Mouse (Mus musculus): Measurements from ENCODE around the gene Plxna2.

The Plxna2 gene

DNA sequence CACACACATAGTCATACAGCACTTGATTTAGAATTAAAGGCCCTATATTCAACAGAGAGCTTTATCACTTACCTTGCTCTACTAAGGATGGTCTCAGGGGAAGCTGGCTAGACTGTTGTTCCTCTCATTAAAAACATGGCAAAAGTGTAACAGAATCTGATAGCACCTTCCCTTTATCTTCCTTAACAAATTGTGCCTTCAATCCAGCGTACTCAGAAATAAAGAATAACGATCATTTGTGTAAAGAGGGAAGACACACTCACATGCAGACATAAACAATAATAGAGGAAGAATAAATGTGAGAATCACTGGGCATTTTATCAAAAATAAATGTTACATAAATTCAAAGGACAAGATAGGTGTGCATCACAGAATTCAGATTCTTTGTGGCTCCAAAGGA, at the start of gene Plxna2:
Plxna2 (plus strand) TSS at position 301 of the 400 bp plus-strand sequence.
- no peak for DNase-seq (ENCODE audit: low spot score in 2 of 2)

DNA sequence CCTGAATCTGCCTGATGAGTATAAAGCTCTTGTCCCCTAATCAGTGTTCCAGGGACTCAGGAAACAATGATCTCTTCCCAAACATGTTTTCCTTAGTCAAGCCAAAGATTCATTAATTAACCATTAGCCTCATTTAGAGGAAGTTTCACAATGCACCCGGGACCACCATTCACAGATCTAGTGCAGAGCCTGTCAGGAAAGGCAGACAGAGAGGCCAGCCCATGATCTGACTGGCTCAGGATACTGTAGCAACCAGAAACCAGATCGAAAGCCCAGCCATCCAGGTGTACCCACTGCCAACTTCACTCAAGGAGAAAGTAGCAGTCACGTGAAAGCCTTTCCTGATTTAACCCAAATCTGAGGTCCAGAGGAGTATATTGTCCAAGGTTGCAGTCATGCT, 44.1 kb upstream of the Plxna2 start:
- DNase-seq (ENCODE audit: low spot score in 2 of 2) = no peak

DNA sequence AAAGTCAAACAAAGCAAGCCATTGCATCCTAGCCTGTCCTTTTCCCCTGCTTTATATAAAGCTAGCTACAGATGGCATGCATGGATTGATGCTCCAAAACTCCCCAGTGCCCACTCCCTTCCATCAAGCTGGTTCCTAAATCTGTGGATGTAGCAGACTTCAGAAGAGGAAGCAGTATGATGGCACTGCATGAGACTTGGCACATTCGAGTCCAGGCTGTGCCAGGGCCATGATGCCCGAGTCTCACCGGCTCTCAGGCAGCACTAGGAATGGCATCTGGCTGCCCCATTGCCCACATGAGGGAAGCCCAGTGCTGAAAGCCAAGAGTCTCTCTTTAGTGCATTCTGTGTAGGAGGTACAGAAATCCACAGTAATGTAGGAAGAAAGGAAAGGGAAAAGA, 39.7 kb upstream of the Plxna2 start:
- DNase-seq (ENCODE audit: low spot score in 2 of 2) = peak; percentile 41 to 65

DNA sequence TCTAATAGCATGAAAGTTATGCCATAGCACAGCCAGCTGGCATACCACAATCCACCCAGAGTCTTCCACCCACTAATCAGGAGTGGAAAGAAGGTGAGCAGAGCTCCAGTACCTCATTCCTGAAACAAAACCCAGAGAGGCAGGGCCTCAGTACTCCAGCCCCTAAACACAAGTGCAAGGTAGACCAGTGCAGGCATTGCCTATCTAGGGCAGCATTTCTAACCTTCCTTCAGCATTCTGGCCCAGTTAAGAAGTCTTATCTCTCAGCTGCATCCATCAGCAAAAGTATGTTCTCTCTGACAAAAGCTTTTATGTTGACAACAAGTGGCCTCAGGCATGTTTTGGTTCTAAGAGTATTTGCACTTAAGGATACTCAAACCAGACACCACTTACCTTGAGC, 37.5 kb upstream of the Plxna2 start:
- DNase-seq (ENCODE audit: low spot score in 2 of 2) = no peak

DNA sequence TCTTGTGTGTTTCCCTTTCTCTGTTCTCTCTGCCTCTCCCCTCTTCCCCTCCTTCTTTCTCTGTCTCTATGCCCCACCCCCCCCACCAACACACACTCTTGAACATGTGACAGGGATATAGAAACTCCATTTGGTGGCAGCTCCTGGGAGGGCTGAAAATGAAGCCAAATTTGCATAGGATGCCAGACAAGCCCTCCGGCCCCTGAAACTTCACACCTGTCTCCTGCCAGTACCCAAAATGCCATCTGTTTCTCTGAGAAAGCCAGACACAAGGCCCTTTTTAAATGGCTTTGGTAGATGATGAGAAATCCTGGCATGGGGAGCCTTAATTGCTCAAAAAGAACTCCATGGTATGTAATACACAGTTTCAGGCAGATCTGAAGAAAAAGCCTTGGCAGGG, 31.3 kb upstream of the Plxna2 start:
- no peak for DNase-seq (ENCODE audit: low spot score in 2 of 2)

DNA sequence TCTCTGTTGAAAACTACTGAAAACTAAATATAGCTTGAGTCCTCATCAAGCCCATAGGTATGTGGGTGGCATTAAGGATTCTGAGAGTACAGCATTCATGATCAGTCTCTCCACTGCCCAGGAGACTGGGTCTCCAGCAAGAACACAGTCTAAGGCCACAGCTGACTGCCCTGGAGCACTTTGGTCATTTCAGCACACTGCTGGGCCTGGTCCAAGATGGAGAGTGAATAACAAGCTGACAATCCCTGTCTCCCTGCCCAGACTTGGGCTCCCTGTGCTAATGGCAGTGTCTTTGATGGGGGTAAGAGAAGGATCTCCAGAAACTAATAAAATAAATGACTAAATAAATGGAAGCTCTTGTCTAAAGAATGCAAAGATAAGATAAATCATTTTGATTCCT, 30.5 kb upstream of the Plxna2 start:
- no peak for DNase-seq (ENCODE audit: low spot score in 2 of 2)

DNA sequence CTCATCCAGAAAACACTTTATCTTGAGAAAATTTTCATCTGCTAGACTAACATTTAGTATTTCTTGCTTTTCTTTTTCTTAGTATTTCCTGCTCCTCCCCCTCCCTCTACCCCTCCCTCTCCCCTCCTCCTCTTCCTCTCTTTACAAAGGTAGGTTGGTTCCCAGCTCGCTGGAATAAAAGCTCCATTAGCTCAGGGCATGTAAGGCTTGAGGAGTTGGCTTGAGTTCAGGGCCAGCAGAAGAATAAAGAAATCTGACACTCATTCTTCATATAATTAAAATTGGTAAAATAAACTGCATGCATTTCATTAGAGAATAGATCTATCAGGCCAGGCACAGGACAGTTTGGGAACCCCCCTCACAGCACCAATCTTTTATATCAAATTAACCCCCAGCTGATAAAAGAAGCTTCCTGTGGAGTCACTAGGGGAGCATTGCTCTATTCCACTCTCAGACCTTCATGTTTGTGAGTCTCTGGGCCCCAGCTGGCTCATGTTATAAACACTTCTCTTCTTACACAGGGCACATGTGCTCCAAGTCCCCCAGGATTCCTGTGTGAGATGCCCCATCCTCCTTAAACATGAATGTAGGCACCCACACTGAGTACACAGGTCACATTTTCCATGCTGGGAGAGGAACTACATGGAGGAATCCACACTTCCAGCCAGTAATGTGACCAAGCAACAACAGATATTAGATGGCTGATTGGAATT, 29.9 kb upstream of the Plxna2 start:
- DNase-seq (ENCODE audit: low spot score in 2 of 2) = no peak

DNA sequence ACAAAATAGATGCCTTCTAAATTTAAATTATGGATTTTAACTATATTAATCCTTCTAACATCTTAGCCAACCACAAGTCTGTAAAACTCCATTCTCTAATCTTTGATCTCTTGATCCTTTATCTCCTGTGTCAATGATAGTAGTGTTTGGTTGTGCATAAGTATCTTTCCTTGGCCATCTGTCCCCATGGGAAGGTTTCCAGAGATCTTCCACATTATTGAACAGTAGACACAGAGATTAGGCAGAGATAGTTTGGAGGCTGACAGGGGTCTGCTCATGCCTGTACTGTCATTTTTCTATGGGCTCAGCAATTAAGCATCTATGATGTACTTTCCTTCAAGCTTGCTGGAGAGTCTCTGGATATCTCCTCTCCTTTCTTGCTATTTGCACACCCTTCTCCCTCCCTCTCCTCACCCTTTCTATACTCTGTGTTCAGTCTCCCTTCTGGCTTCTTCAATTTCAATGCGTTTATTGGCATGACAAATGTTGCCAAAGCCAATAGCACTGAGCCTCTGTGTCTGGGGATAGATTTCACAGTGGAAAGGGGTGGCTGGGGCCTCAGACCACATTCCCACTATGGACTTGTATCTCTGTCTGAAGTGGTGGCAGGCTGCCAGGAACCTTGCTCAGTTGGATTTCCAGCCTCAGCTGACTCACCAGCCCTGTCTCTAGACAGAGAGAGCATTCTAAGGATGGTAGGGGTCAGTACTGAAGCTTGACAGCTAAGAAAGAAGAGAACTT, 29.1 kb upstream of the Plxna2 start:
- DNase-seq (ENCODE audit: low spot score in 2 of 2) = no peak

DNA sequence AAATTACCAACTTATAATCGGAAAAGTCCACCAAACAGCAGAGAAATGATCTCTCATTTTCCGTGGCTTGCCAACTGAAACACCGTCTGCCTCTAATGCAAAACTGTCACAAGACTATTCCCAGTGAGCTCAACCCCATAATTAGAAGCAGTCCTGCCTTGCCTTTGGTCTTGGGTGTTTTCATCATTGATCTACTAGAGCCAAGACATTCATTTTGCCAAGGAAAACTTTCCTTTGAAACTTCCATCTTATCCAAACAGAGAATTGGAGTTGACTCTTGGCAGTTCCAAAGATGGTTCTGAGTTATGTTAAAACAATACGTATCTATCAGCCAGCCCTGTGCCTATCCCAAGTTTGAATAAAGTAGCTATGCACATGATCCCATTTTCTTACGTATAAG, 24.9 kb upstream of the Plxna2 start:
- no peak for DNase-seq (ENCODE audit: low spot score in 2 of 2)

DNA sequence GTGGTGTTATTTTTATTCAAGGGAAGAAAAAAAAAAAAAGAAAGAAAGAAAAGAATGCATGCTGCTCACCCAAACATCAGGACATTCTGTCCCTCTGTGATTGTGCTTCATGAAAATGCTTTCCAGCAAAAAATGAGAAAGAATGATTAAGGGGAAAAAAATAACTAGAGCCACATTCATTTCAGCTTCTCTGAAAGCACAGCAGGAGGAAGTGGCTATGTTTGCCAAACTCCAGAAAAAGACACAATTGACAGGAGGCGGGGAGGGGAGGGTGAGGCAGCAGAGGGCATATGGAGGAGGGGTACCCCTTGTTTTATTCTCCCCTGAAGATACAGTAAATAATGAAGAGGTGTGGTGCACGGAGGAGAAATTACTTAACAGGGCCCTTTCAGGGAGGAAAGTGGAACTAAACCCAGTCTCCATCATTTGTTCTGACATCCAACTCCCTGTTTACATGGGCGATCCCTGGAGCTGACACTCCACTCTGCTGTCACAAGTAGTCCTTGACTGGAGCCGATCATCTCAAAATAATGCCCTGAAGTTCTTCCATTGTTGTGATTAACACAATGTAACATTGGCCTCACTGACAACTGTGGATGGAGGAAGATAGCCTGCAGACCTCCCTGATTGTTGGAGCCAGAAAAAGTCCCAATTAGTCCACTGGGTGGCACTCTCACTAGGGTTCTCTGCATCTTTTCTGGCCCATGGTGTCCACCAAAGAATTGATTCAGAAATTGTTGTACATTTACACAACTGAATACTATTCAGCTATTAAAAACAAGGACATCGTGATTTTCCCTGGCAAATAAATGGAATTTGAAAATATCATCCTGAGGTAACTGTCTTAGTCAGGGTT, 10.4 kb upstream of the Plxna2 start:
- no peak for DNase-seq (ENCODE audit: low spot score in 2 of 2)

DNA sequence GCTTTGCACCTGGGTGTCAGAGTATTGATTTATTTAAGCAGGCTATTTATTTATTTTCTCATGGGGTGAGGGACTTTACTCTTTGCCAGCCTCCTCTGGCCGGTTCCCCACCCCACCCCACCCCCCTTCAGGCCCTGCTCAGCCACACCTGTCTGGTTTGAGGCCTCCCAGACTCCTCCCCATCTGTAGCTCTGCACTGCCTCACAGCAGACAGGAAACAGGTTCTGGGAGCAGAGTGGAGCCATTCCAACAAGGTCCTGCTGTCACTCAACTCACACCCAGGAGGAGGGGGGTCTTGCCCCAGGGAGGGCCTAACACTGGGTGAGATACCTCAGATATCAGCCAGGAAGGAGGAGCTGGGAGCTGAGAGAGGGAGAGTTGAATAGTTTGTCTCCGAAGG, 7.5 kb upstream of the Plxna2 start:
- DNase-seq (ENCODE audit: low spot score in 2 of 2) = no peak

DNA sequence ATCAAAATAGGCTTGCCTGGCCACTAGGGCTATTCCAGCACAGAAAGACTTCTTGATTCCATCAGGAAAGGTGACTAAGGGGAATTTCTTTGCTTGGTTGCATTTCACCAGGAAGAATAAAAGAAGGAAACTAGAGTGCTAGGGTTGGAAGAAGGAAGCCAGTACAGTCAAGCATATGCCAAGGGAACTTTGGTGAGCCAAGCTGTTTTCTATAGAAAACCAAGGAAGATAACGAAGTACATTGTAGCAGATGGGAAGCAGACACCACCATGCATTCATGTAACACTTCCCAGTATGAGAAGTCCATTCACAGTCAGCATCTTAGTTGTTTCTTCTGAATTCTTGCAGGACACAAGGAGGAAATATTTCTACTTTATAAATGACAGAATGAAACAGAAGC, 5.4 kb upstream of the Plxna2 start:
- DNase-seq (ENCODE audit: low spot score in 2 of 2) = peak in 1 of 2 experiments; percentile 45

DNA sequence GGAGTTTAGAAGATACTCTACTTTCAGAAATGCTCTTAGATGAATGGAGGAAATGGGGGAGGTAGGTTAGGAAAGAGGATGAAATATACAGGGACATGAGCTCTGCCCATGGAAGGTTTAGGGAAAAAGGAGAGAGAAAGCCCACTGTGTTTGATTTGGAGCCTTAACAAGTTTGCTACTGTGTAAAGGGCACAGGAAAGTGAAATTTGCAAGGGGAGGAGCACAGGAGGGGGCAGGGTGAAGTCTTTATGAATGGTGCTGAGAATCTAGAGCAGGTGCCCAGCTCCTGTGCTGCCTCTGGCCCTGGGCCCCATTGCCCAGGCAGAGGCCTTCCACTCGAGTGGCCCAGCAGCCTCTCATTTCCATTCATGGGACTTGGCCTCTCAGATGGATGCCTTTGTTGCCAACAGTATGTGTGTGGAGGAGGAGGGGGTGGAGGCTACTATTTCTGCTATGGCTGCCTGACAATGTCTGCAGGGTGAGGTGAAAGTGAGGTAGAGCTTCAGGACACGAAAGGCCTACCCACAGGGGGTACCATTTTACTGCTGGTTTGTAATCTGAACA, 4.7 kb upstream of the Plxna2 start:
- no peak for DNase-seq (ENCODE audit: low spot score in 2 of 2)

DNA sequence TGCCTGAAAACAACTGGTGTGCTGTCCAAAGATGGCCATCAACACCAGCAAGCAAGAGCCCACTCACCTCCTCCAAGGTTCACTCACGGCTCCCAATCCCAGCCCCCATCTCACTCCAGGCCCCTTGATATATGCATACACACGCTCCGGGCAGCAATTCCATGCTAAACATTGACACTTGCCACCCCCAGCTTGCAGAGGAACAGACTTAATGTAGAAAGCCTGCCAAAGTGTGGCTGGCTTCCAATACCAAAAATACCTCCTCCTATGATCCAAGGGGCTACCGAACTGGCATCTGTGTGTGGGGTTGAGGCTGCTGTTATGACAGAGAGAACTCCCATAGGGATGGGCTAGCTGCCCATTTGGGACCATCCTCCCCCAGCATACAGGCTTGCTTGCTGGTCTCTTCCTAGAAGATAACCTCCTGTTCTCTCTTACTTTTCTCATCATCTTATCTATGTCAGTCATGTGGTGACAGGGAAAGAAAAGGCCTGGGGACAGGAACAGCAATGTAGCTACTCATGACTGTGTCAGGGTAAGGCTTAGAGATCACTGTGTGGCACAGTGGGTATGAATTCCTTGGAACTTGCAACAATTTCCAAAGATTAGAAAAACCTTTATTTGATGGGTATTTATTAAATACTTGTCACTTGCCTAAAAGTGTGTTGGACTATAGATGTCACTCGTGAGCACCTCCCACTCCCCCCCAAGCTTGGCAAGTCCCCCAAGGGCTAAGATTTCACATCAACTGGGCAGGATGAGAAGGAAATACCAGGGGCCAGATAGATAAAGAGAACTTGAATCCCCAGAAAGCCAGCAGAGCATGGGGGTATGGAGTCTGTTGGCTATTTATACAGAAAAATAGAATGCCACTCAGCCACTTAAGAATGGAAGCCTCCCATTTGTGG, 3.8 kb upstream of the Plxna2 start:
- DNase-seq (ENCODE audit: low spot score in 2 of 2) = peak; percentile 66 to 85

DNA sequence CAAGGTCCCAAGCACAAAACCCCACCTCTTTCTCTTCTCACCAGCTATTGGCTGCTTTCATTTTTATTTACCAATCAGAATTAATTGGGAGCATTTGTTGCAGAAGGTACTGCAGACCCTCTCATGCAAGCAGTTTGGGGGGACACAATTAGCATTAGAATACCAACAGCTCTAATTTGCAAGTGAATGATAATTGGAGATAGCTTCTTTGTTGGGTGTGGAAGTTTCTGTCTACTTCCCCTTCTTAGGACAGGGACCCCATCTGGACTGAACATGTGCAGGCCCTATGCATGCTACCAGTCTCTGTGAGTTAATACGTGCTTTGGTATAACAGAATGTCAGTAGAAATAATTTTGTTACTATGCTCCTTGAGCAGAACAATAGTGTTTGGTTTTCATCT, 1.9 kb upstream of the Plxna2 start:
- no peak for DNase-seq (ENCODE audit: low spot score in 2 of 2)

DNA sequence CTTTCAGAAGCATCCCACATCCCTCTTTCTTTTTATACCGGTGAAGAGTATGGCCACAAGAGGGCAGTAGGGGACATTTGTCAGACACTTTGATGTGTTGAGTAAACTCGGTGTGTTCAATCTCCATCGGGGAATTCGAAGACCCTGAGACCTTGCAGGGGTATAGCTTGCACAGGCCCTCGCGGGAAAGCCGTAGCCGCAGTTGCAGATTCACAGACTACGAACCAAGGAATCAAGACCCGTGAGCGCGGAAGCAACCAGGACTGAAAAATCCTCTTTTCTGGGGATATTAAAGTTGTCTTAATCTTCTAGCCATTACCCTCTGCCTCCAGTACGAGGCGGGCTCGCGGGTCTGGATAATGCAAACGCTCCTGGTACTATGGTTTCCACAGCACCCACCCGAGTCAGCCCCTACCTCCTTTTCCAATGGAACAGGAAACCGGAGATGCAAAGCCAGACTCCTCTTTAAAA, 858 bp downstream of the Plxna2 start:
- peak; percentile 82 to 91 for DNase-seq (ENCODE audit: low spot score in 2 of 2)

DNA sequence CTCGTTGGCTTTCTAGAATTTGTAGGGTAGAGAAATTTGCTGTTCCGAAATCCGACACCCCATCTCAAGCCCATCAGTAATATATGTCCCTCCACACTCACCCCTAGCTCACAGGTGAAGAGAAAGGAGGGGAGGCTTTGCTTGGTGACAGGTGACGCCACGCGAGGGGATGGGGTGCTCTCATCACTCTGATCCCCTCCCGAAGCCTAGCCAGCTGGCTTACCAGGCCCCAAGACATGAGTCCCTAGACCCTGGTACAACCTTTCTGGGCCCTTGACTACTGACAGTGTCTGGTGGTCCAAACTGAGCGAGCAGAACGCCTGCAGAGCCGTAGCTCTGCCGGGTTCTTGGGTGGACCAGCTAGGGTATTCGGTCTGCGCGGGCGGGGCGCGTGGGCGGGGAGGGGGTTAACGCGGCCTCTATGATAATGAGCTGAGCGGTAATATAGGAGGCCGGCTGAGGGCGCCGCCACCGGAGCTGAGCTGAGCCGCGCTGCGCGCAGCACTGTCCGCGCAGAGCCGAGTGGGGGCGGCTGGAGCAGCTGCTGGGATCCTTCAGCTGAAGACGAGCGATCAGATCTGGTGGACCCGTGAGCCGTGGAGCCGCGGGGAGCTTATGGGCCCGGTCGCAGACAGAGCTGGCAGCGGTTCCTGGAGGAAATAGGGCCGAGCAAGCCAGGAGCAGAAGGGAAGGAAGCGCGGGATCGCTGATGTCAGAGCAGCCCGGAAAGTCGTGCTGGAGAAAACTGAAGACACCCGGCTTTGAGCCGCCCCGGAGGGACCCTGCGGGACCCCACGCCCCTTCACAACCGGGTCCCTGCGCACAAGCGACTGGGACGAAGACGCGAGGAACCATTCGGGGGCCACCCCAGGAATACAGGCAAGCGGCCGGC, 1.6 kb downstream of the Plxna2 start:
- DNase-seq (ENCODE audit: low spot score in 2 of 2) = peak; percentile 91 to 94

DNA sequence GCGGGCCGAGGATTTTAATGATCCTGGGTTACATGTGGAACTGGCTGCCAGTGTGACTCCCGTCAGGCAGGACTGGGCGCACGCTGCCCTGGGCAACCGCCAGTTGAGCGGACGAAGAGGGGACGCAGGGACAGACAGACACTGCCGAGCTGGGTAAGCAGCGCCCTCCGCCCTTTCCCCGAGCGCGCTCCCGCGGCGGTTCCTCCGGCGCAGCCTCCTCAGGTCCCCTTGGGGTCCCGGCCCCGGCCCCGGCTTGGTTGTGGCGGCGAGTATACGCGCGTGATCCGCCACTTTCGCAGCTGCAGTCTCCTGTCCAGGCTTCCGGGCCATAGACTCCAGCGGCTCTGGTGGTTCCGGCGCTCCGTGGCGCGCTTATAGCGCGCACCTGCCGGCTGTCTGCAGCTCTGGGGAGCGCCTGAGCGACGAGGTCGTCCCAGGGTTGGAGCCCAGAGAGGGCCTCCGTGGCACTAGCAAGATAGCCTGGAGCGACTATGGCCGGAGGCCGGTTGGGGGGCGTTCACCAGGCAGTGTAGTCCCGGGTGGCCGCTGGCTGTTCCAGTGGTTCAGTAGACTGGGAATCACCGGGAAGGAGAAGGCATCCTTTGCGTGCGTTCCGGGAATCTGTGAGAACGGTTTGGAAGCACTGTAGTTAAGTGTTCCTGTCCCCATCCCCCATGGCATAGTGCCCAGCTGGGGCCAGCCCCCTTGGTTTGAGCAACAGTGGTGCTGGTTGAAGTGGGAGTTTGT, 2.4 kb downstream of the Plxna2 start:
- peak; percentile 52 to 63 for DNase-seq (ENCODE audit: low spot score in 2 of 2)

DNA sequence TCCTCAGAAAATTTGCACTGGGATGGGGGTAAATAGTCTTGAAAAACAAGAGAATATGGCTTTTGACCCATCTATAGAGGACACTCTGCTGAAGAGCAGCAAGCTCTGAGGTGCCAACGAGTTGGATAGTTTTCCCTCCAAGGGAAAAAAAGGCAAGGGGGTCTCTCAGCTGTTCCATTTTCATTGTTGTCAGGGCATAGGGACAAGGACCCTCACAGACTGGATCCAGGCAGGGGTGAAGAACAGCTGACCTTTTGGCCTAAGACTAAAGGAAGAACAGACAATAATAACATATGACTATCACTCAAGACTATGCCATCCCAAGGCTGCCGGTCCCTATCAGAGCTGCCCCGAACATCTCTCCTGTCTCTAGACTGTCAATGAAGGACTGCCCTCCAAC, 4.2 kb downstream of the Plxna2 start:
- DNase-seq (ENCODE audit: low spot score in 2 of 2) = no peak
